Mouse (Mus musculus): Measurements from ENCODE around the gene March9. TPM values are rescaled to one million over a fixed set of nuclear protein-coding genes. Genes with fewer than 3 reads are reported as not detected.
A peak's percentile ranks its signal among the peaks of the same experiment; 100 is the strongest.

March9 gene
- total RNA-seq, 1 experiment: 4.6 TPM

- H3K4me3 ChIP-seq (ENCODE audit: insufficient read depth in 1 of 2, low read depth in 1 of 2, low read length in 2 of 2, poor library complexity in 1 of 2, severe bottlenecking in 1 of 2): peak overlapping the region; percentile 97 to 98; a peak in 3 of 4 replicates
- H3K36me3 ChIP-seq (ENCODE audit: control insufficient read depth, insufficient read depth, low read length, poor library complexity, severe bottlenecking): peaks cover 39% of the 10 kb centered on the region
- in situ Hi-C loops (cut with MboI; ENCODE audit: low sequenced_read_pairs in 2 of 2, unreplicated experiment in 2 of 2): no loop called here
- DNase-seq (ENCODE audit: low read depth, low spot score): no peak
- no peak for TF ChIP-seq HCFC1 (IDR thresholded peaks at IDR 0.05; ENCODE audit: borderline replicate concordance, insufficient read depth, low read length)
- TF ChIP-seq CHD2 (IDR thresholded peaks at IDR 0.05; ENCODE audit: low read depth, low read length): no peak
- TF ChIP-seq ZC3H11A (IDR thresholded peaks at IDR 0.05; ENCODE audit: borderline replicate concordance, low read depth, low read length): no peak
- no peak for TF ChIP-seq MAFK (IDR thresholded peaks at IDR 0.05; ENCODE audit: insufficient read depth, low read depth, low read length)
- TF ChIP-seq ZNF384 (IDR thresholded peaks at IDR 0.05; ENCODE audit: low read depth, low read length): no peak
- peak overlapping the region; percentile 97; the same call in 1 of the 2 replicates for H3K9ac ChIP-seq (ENCODE audit: insufficient read depth, low read depth, low read length, poor library complexity, severe bottlenecking)
- H3K9me3 ChIP-seq (ENCODE audit: control insufficient read depth, insufficient read depth, low read depth, low read length): no peaks in the 10 kb centered on the region
- H3K4me1 ChIP-seq (ENCODE audit: control insufficient read depth in 2 of 2, insufficient read depth in 2 of 2, low read length in 2 of 2, poor library complexity in 1 of 2): peaks cover 0 to 10% of the 10 kb centered on the region in 2 experiments; a peak in 2 of 4 replicates
- H3K27ac ChIP-seq (ENCODE audit: insufficient read depth, low read depth, low read length, poor library complexity, severe bottlenecking): no peak overlapping the region
Measured at GRCm38 (mm10) chr10:127068360-127069038, 8.5 kb upstream of the March9 start.

DNA sequence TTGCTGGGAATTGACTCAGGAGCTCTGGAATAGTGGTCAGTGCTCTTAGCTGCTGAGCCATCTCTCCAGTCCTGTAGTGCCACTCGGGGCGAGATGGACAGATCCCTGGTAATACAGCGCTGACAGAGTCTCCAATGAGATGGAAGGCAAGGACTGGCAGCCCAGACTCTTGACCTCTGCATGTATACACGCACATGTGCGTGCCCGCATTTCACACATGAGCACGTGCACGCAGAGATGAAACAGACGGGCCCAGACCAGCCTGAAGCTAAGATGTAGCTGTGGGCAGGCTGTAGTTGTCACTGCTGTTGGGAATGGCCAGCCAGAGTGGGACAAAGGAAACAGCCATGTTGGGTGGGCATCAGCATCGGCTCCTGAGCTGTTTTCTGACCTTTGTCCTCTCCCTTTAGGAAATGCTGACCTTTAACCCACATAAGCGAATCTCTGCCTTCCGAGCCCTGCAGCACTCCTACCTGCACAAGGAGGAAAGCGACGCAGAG, 6.6 kb upstream of the March9 start:
- H3K9ac ChIP-seq (ENCODE audit: insufficient read depth, low read depth, low read length, poor library complexity, severe bottlenecking): peak overlapping the region; percentile 36; the same call in 1 of the 2 replicates
- no peak overlapping the region; the same call in 1 of the 2 replicates for H3K27ac ChIP-seq (ENCODE audit: insufficient read depth, low read depth, low read length, poor library complexity, severe bottlenecking)
- in situ Hi-C loops (cut with MboI; ENCODE audit: low sequenced_read_pairs in 2 of 2, unreplicated experiment in 2 of 2): no loop called here
- H3K4me3 ChIP-seq (ENCODE audit: insufficient read depth in 1 of 2, low read depth in 1 of 2, low read length in 2 of 2, poor library complexity in 1 of 2, severe bottlenecking in 1 of 2): no peak overlapping the region
- peaks cover 2 to 10% of the 10 kb centered on the region in 2 experiments; a peak in 3 of 4 replicates for H3K4me1 ChIP-seq (ENCODE audit: control insufficient read depth in 2 of 2, insufficient read depth in 2 of 2, low read length in 2 of 2, poor library complexity in 1 of 2)
- H3K9me3 ChIP-seq (ENCODE audit: control insufficient read depth, insufficient read depth, low read depth, low read length): no peaks in the 10 kb centered on the region
- peaks cover 39% of the 10 kb centered on the region for H3K36me3 ChIP-seq (ENCODE audit: control insufficient read depth, insufficient read depth, low read length, poor library complexity, severe bottlenecking)
- no peak for DNase-seq (ENCODE audit: low read depth, low spot score)
- TF ChIP-seq MAFK (IDR thresholded peaks at IDR 0.05; ENCODE audit: insufficient read depth, low read depth, low read length) (no peak), ZNF384 (IDR thresholded peaks at IDR 0.05; ENCODE audit: low read depth, low read length) (no peak), CHD2 (IDR thresholded peaks at IDR 0.05; ENCODE audit: low read depth, low read length) (no peak), ZC3H11A (IDR thresholded peaks at IDR 0.05; ENCODE audit: borderline replicate concordance, low read depth, low read length) (no peak), HCFC1 (IDR thresholded peaks at IDR 0.05; ENCODE audit: borderline replicate concordance, insufficient read depth, low read length) (no peak)

GRCm38 (mm10) chr10:127065981-127066380, 6.0 kb upstream of the March9 start:
- TF ChIP-seq ZNF384 (IDR thresholded peaks at IDR 0.05; ENCODE audit: low read depth, low read length) (no peak), CHD2 (IDR thresholded peaks at IDR 0.05; ENCODE audit: low read depth, low read length) (no peak), ZC3H11A (IDR thresholded peaks at IDR 0.05; ENCODE audit: borderline replicate concordance, low read depth, low read length) (no peak), MAFK (IDR thresholded peaks at IDR 0.05; ENCODE audit: insufficient read depth, low read depth, low read length) (no peak), HCFC1 (IDR thresholded peaks at IDR 0.05; ENCODE audit: borderline replicate concordance, insufficient read depth, low read length) (no peak)
- H3K36me3 ChIP-seq (ENCODE audit: control insufficient read depth, insufficient read depth, low read length, poor library complexity, severe bottlenecking): peaks cover 39% of the 10 kb centered on the region
- in situ Hi-C loops (cut with MboI; ENCODE audit: low sequenced_read_pairs in 2 of 2, unreplicated experiment in 2 of 2): no loop called here
- peaks cover 2 to 10% of the 10 kb centered on the region in 2 experiments; a peak in 3 of 4 replicates for H3K4me1 ChIP-seq (ENCODE audit: control insufficient read depth in 2 of 2, insufficient read depth in 2 of 2, low read length in 2 of 2, poor library complexity in 1 of 2)
- H3K9me3 ChIP-seq (ENCODE audit: control insufficient read depth, insufficient read depth, low read depth, low read length): no peaks in the 10 kb centered on the region
- H3K27ac ChIP-seq (ENCODE audit: insufficient read depth, low read depth, low read length, poor library complexity, severe bottlenecking): no peak overlapping the region
- H3K4me3 ChIP-seq (ENCODE audit: insufficient read depth in 1 of 2, low read depth in 1 of 2, low read length in 2 of 2, poor library complexity in 1 of 2, severe bottlenecking in 1 of 2): no peak overlapping the region; a peak in 1 of 4 replicates
- no peak overlapping the region; the same call in 1 of the 2 replicates for H3K9ac ChIP-seq (ENCODE audit: insufficient read depth, low read depth, low read length, poor library complexity, severe bottlenecking)
- DNase-seq (ENCODE audit: low read depth, low spot score): no peak

DNA sequence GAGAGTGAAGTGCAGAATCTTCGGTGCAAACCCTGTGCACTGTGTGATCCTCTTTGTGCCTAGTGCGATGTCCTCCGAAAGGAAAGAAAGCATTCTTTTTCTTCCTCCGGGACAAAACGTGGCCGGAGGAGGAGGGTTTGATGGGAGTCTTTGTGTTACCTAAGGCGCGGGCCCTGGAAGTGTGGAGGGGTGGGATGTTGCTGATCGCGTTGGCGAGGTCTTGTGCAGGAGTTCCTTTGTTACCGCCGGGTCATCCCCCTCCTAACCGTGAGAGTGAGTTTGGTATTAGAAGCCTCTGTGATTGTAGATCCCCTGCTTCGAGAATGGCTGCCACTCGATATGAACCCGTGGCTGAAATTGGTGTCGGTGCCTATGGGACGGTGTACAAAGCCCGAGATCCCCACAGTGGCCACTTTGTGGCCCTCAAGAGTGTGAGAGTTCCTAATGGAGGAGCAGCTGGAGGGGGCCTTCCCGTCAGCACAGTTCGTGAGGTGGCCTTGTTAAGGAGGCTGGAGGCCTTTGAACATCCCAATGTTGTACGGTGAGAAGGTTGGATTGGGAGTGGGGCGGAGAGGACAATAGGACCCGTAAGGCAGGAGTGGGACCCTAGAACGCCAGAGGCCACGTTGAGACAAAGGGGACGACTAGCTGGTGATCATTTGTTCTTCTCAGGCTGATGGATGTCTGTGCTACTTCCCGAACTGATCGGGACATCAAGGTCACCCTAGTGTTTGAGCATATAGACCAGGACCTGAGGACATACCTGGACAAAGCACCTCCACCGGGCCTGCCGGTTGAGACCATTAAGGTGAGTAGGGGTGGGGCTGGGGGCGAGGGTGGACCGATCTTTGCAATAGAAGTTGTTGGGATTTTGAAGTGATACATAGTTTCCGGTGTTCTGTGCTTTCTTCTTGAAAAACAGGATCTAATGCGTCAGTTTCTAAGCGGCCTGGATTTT, 4.2 kb upstream of the March9 start:
- DNase-seq (ENCODE audit: low read depth, low spot score): no peak
- Histone ChIP-seq H3K4me3 (ENCODE audit: insufficient read depth in 1 of 2, low read depth in 1 of 2, low read length in 2 of 2, poor library complexity in 1 of 2, severe bottlenecking in 1 of 2) (peak overlapping the region; percentile 84 to 99), H3K9ac (ENCODE audit: insufficient read depth, low read depth, low read length, poor library complexity, severe bottlenecking) (peak overlapping the region; percentile 98), H3K36me3 (ENCODE audit: control insufficient read depth, insufficient read depth, low read length, poor library complexity, severe bottlenecking) (peaks cover 39% of the 10 kb centered on the region), H3K4me1 (ENCODE audit: control insufficient read depth in 2 of 2, insufficient read depth in 2 of 2, low read length in 2 of 2, poor library complexity in 1 of 2) (peaks cover 2 to 10% of the 10 kb centered on the region in 2 experiments; a peak in 3 of 4 replicates), H3K27ac (ENCODE audit: insufficient read depth, low read depth, low read length, poor library complexity, severe bottlenecking) (peak overlapping the region; percentile 77), H3K9me3 (ENCODE audit: control insufficient read depth, insufficient read depth, low read depth, low read length) (no peaks in the 10 kb centered on the region)
- in situ Hi-C loops (cut with MboI; ENCODE audit: low sequenced_read_pairs in 2 of 2, unreplicated experiment in 2 of 2): no loop called here
- TF ChIP-seq HCFC1 (IDR thresholded peaks at IDR 0.05; ENCODE audit: borderline replicate concordance, insufficient read depth, low read length): no peak
- TF ChIP-seq ZNF384 (IDR thresholded peaks at IDR 0.05; ENCODE audit: low read depth, low read length): no peak
- TF ChIP-seq MAFK (IDR thresholded peaks at IDR 0.05; ENCODE audit: insufficient read depth, low read depth, low read length): no peak
- no peak for TF ChIP-seq ZC3H11A (IDR thresholded peaks at IDR 0.05; ENCODE audit: borderline replicate concordance, low read depth, low read length)
- no peak for TF ChIP-seq CHD2 (IDR thresholded peaks at IDR 0.05; ENCODE audit: low read depth, low read length)

Measured in ES-E14 (cell line).